Mouse (Mus musculus): ENCODE results near the gene Gm20388.

DNA sequence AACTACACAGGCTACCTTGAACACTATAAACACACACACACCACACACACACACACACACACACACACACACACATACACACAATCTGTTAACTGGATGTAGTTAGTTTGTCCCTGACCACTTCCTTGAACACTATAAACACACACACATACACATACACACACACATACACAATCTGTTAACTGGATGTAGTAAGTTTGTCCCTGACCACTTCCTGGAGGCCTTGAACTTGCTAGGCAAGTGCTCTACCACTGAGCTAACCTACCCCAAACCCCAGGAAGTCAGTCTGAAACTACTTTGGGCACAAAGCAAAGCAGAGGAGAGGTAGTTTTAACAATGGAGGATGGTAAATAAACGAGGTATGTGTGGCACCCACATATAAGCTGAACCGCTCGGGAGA is 3292.9 kb downstream of the Gm20388 start:
- TF ChIP-seq CTCF (IDR thresholded peaks at IDR 0.05; ENCODE audit: borderline replicate concordance, extremely low read depth, insufficient read depth, insufficient read length) (no peak), POLR2A (IDR thresholded peaks at IDR 0.05; ENCODE audit: borderline replicate concordance, extremely low read depth, insufficient read depth, insufficient read length, poor library complexity, severe bottlenecking) (no peak)

Data from brain, embryonic 14.5 days (tissue).